Mouse (Mus musculus) heart, embryonic 16.5 days (tissue): Measurements from ENCODE around the gene Nup93. TPM values are rescaled to one million over a fixed set of nuclear protein-coding genes. Genes with fewer than 3 reads are reported as not detected.

Source experiments
- ATAC-seq: fragments of 200-750 bp; cut with Nextera tagmentation; replicated peaks from 2 replicates; pipeline ENCODE4 v1.8.0; 2017; ENCODE audit warnings: moderate number of reproducible peaks; ENCODE audit not compliant: insufficient read depth, low FRiP score; ENCODE audit errors: extremely low read depth
- H3K27ac ChIP-seq: fragments of 300-500 bp; sonication (generic); 2 replicates; pipeline ENCODE4 v1.5.1; 2014; ENCODE audit warnings: mild to moderate bottlenecking, low read length, control low read depth, moderate library complexity
- H3K27me3 ChIP-seq: fragments of 300-500 bp; sonication (generic); 2 replicates; pipeline ENCODE4 v1.6.1; 2014; ENCODE audit warnings: low read length, mixed read lengths; ENCODE audit not compliant: control insufficient read depth, insufficient read depth
- H3K36me3 ChIP-seq: fragments of 300-500 bp; sonication (generic); 2 replicates; pipeline ENCODE4 v1.6.1; 2014; ENCODE audit not compliant: control insufficient read depth, insufficient read depth
- H3K4me1 ChIP-seq: fragments of 300-500 bp; sonication (generic); 2 replicates; pipeline ENCODE4 v1.6.1; 2014; ENCODE audit warnings: low read length, mixed read lengths; ENCODE audit not compliant: control insufficient read depth, insufficient read depth
- H3K4me2 ChIP-seq: fragments of 300-500 bp; sonication (generic); 2 replicates; pipeline ENCODE4 v1.6.1; 2014; ENCODE audit warnings: low read depth, mild to moderate bottlenecking, control low read depth, low read length
- H3K4me3 ChIP-seq: fragments of 300-500 bp; sonication (generic); 2 replicates; pipeline ENCODE4 v1.5.1; 2014; ENCODE audit warnings: mild to moderate bottlenecking, control low read depth, low read length
- H3K9ac ChIP-seq: fragments of 300-500 bp; sonication (generic); 2 replicates; pipeline ENCODE4 v1.6.1; 2014; ENCODE audit warnings: low read length, control low read depth
- H3K9me3 ChIP-seq: fragments of 300-500 bp; sonication (generic); replicated peaks from 2 replicates; pipeline ENCODE4 v1.6.1; 2016; ENCODE audit warnings: low read length; ENCODE audit not compliant: control insufficient read depth
- WGBS: fragments of 180-500 bp; shearing (Covaris S2); extraction: QIAGEN DNeasy Blood & Tissue Kit; methylation state at CpG from one replicate; pipeline ENCODE4 v1.1.7; 2014; 5-methylcytosine and 5-hydroxymethylcytosine counted together
- microRNA counts: library from miRNA; unstranded; fragments of <30 nt; microRNA quantifications from one replicate; lab custom pipeline; 2016
- microRNA-seq: library from miRNA; unstranded; fragments of <30 nt; microRNA quantifications from one replicate; pipeline ENCODE4, GENCODE M21; 2017
- polyA plus RNA-seq: library from polyadenylated mRNA; unstranded; fragments of >200 nt; fragmentation: Nextera tagmentation; extraction: Ambion mirVana; gene quantifications from 2 replicates; pipeline ENCODE4 v1.2.1, GENCODE M21; 2015

Nup93 gene
- polyA plus RNA-seq, 1 experiment from 2014 or later = 60.3 TPM

DNA sequence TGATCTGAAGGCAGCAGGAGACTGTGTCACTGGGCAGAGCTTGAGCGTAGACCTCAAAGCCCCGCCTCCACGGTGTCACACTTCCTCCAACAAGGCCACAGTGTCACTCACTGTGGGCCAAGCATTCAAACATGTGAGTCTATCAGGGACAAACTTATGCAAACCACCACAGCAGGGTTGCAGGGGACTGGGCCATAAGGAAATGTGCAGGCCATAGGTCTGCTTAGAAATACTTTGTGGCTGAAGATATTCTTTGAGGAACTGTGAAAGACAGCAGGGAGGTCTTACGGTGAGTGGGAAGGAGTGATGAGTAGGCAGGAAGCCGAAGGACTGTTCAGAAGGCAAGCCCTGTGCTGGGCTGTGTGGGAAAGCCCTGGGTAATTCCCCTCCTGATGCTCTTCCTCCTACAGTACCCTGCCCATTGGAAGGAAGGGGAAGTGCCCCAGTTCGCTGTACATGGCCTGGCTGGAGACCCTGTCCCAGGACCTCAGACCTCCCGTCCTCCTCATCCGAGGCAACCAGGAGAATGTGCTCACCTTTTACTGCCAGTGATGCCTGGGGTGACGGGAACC, 151.1 kb downstream of the Nup93 start:
- no peak overlapping the region for H3K4me3 ChIP-seq
- H3K27me3 ChIP-seq = no peaks in the 10 kb centered on the region
- ATAC-seq = no peak
- H3K27ac ChIP-seq = no peak overlapping the region; the same call in 1 of the 2 replicates
- 80% methylated on average over 9 of the region's 9 CpGs for WGBS
- no peak overlapping the region for H3K4me2 ChIP-seq
- peaks cover 26% of the 10 kb centered on the region for H3K4me1 ChIP-seq
- H3K9me3 ChIP-seq = no peaks in the 10 kb centered on the region
- H3K36me3 ChIP-seq = no peaks in the 10 kb centered on the region
- no peak overlapping the region for H3K9ac ChIP-seq

MicroRNA genes within 50 kb of the gene (microRNA counts, 519-probe panel; counts per million panel counts)
- 2,493 counts per million, percentile 59 among the panel's probes with 10 or more counts for microRNA mmu-miR-138 (lab: Ali Mortazavi, UCI)

Small RNAs within 50 kb of the gene (microRNA-seq; reads per million reads assigned to microRNA genes)
- gene Mir138-2 = 87.0 reads per million, percentile 49 among the genes with 10 or more reads in this experiment

Other genes with a start within 250 kb of the Nup93 start
- gene Amfr, start 201.7 kb upstream of the Nup93 start, polyA plus RNA-seq = 43.3 and 45.5 TPM in 2 replicates
- 64.5 and 76.9 TPM in 2 replicates for gene Nudt21, start 177.5 kb upstream of the Nup93 start, polyA plus RNA-seq
- gene Ogfod1, start 177.4 kb upstream of the Nup93 start, polyA plus RNA-seq = 11.1 and 12.2 TPM in 2 replicates
- 9.8 and 12.4 TPM in 2 replicates for gene Bbs2, start 115.6 kb upstream of the Nup93 start, polyA plus RNA-seq
- gene Mt4, start 77.4 kb upstream of the Nup93 start, polyA plus RNA-seq = not detected in 2 replicates
- 57.4 and 68.9 TPM in 2 replicates for gene Mt3, start 62.0 kb upstream of the Nup93 start, polyA plus RNA-seq
- gene Mt2, start 41.9 kb upstream of the Nup93 start, polyA plus RNA-seq = 58.8 and 59.5 TPM in 2 replicates
- gene Mt1, start 35.5 kb upstream of the Nup93 start, polyA plus RNA-seq = 662 and 667 TPM in 2 replicates
- gene Slc12a3, start 114.6 kb downstream of the Nup93 start, polyA plus RNA-seq = not detected in 2 replicates
- gene Herpud1, start 171.9 kb downstream of the Nup93 start, polyA plus RNA-seq = 107 and 120 TPM in 2 replicates
- gene Nlrc5, start 219.8 kb downstream of the Nup93 start, polyA plus RNA-seq = 0.51 and 1.1 TPM in 2 replicates